Comparison of ENCODE assay signal across 8 mouse cellular contexts in the genomic region with DNA sequence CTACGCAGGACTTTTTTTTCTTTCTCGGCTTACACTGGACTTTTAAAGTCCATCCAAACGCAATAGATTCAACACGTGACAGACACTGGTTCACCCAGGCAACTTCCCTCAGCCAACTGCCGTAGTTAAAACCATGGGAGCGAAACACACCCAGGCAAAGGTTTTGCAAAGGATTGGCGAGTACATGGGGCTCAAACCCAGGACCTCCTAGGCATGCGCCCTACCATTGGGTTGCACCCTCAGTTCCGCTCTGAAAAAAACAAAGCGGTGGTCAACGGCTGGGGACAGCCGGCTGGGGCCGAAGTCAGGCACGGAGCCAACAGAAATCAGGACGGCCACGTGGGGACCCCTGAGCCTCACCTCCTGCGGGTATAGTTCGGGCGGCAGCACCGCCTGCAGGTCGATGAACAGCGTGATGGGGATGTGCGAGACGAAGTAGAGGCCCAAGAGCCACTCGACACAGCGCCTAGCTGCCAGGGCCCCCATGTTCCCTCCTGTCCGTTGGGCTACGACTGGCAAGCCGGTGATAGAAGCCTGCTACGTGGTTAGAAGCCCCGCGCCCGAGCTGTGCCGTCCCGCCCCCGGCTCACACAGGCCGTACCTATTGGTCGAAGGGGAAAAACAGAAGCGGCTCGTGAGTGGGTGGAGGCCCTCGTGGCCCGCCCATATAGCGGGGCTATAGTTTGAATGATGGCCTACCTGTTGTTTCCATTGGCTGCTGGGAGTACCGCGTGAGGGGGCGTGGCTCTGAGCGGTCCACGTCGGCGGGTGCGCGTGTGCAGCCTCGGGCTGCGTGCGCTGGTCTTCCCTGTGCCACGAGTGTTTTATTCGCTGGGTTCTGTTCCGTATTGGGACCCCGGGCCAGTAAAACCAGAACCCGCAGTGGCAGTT. TPM values are rescaled to one million over a fixed set of nuclear protein-coding genes. Genes with fewer than 3 reads are reported as not detected.
DNase-seq lines count a peak whose midpoint lies in the region; ATAC-seq and TF ChIP-seq lines count a peak whose summit lies in the region.

Gene Tmem97 (minus strand): TSS at position 610 of the 891 bp plus-strand sequence.

- H3K4me3 ChIP-seq in hindbrain, embryonic 13.5 days, result peak within 1 kb of the TSS; percentile 65

- DNase-seq in Patski (ENCODE audit: low read depth, low spot score), result peak; percentile 75
- DNase-seq in cerebellum, postnatal 14 days, result peak; percentile 95 to 96
- peak; percentile 96 to 97 for DNase-seq in frontal cortex, postnatal 14 days (ENCODE audit: low spot score in 2 of 2)
- DNase-seq in layer of hippocampus, postnatal 25 days (ENCODE audit: extremely low spot score in 1 of 2, low spot score in 1 of 2), result peak; percentile 79 to 84
- DNase-seq in lung, postnatal 25 days (ENCODE audit: low spot score), result peak; percentile 97
- DNase-seq in retina, embryonic 14.5 days (ENCODE audit: low spot score), result peak; percentile 96
- DNase-seq in thymus, postnatal 4 days, result peak; percentile 95

- peak within 1 kb of the TSS; percentile 81 for H3K4me2 ChIP-seq in hindbrain, embryonic 13.5 days

- peaks cover 22% of the 10 kb centered on the region for H3K4me1 ChIP-seq in hindbrain, embryonic 13.5 days (replicated peaks)

- ATAC-seq in Patski, result peak; percentile 94
- ATAC-seq in hindbrain, embryonic 13.5 days (ENCODE audit: low FRiP score), result peak; percentile 100

- H3K9ac ChIP-seq in hindbrain, embryonic 13.5 days, result peak within 1 kb of the TSS; percentile 75

- no peaks in the 10 kb centered on the region; the same call in 1 of the 2 replicates for H3K9me3 ChIP-seq in hindbrain, embryonic 13.5 days

- in situ Hi-C loops in Patski (cut with MboI; ENCODE audit: low pct_unique_long_range_greater_than_20kb), result no loop called here

- H3K36me3 ChIP-seq in hindbrain, embryonic 13.5 days, result peaks cover 4% of the 10 kb centered on the region; the same call in 1 of the 2 replicates

- no peak for TF ChIP-seq CTCF in Patski (IDR thresholded peaks at IDR 0.05)

- CTCF ChIA-PET in Patski (lab: Charles Lee), result no interaction called here

- POLR2A ChIA-PET in Patski (lab: Charles Lee), result interaction anchor here (1.0 kb wide), 1 partner anchor 62 kb away, joined by 3 read pairs; no protein-coding TSS in a partner anchor

- H3K27ac ChIP-seq in hindbrain, embryonic 13.5 days, result peak within 1 kb of the TSS; percentile 87

- WGBS in hindbrain, embryonic 13.5 days, result under 1% methylated on average over 60 of the region's 60 CpGs

- no peaks in the 10 kb centered on the region for H3K27me3 ChIP-seq in Patski
- H3K27me3 ChIP-seq in hindbrain, embryonic 13.5 days, result no peaks in the 10 kb centered on the region

RNA-seq across cellular contexts. Expression of gene Tmem97, which starts in this region (rescaled TPM):
- polyA plus RNA-seq in Patski (2021), result 19.1 TPM
- 28.5 and 30.5 TPM in 2 replicates for polyA plus RNA-seq in hindbrain, embryonic 13.5 days (2015; fragmentation: Nextera tagmentation; extraction: Ambion mirVana)
- 10 to 100 TPM; 14.4 to 15.5 TPM for total RNA-seq in layer of hippocampus, postnatal 25 days (2021)

Comparison
In these comparisons a context has a peak if more than half of its experiments do, and no peak if none do; other contexts are left out.
1. Peak in every context shown above with its lines: DNase-seq, ATAC-seq, H3K4me3 ChIP-seq and H3K27ac ChIP-seq.